Mouse (Mus musculus) R1 (cell line): ENCODE measurements around the gene Ripk4.

Source experiments
- DNase-seq: peaks from one replicate; pipeline ENCODE4 v3.0.0-alpha.2; 2018; ENCODE audit warnings: low read depth, low spot score

Ripk4 gene

DNA sequence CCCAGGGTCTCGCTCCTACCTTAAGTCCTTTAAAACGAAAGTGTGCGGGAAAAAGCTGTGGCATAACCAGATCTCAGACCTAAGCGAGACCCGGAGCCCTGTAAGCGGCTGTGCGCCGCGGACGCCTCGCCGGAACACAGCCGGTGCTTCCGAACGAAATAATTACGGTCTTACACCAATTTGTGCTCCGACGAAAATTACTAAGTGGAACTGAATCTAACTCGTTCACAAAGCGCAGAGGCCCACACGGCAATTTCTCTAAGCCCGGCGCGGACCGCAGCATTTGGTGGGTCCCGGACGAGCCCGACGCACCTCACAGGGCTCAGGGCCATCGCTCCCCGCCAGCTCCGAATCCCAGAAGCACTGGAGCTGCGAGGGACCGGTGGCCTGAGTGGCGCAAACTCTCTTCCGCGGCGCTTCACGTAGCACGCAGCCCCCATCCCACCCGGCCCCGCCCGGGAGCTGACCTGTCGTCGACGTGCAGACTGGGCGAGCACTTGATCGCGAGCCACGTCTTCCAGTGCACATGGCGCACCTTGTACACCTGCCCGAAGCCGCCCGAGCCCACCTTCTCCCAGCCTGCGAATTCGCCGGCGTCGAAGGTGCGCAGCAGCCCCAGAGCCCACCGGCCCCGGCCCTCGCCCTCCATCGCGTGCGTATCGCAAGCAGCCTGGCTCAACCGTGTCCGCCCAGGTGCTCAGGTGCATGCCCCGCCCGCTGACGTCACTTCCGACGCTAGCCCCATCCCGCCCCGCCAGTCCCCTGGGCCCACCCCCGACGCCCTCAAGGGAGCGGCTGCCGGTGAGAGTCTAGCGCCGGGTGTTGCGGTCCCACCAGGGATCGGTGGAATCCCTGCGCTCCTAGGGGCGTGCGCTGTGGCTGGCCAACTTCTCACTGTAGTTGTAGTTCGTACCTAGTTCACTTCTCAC is at the start of gene Ripk4:
Gene Ripk4, minus strand, starts transcription at position 727 of the 929 bp plus-strand sequence.
- peak; percentile 86 for DNase-seq

DNA sequence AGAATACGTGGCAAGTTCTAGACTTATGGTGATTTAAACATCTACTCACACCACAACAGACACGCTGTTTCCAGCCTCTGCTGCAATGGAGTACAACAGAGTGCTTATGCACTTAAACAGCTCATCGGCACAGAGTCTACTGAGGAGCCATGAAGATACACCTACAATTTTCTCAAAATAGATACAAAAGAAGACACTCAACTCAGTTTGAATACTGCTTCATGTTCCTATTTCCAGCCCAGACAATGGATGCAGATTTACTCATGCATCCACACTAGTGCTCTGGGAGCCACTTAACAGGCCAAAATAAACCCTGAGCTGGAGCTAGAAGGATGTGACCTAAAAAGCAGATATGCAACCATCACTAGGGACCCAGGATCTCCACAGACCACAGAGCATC is 45.3 kb upstream of the Ripk4 start:
- DNase-seq = no peak

- DNase-seq = no peak
These were observed 42.1 kb upstream of the Ripk4 start for GRCm38 (mm10) chr16:97805646-97806045.

DNA sequence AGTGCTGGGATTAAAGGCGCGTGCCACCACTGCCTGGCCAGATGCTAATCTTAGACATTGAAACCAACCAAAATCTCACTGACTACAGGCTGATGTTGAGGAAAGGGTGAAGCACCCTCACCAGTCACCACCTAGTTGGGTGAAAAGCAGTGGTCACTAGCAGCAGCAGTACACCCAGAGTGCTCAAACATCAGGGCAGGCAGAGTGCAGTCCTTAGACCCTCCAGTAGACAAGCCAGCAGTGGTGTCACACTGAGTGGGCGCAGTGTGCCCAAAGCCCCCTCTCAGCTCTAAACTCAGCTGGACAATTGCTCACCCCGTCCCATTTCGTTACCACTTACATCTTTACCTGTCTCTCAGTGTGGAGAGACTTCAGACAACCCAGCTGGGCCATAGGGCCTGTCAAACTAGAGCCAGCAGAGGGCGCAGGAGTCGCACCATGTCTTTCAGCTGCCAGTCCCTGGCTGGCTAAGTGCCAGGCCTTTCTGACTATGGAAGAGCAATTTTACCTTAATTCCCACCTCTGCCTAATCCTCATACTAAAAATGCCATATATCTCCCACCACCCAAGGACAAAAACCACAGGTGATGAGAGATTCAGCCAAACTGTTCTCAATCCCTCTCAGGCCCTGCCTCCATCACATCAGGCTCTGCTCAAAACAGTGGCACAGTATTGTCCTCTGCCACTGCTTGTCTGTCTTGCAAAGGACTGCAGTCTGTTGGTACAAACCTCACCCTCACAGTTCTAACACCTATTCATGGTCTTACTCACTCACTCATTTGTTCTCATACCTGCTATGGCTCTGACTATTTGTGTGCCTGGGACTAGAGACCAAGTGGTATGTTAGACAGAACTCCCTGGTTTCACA is 41.3 kb upstream of the Ripk4 start:
- peak; percentile 66 for DNase-seq

DNA sequence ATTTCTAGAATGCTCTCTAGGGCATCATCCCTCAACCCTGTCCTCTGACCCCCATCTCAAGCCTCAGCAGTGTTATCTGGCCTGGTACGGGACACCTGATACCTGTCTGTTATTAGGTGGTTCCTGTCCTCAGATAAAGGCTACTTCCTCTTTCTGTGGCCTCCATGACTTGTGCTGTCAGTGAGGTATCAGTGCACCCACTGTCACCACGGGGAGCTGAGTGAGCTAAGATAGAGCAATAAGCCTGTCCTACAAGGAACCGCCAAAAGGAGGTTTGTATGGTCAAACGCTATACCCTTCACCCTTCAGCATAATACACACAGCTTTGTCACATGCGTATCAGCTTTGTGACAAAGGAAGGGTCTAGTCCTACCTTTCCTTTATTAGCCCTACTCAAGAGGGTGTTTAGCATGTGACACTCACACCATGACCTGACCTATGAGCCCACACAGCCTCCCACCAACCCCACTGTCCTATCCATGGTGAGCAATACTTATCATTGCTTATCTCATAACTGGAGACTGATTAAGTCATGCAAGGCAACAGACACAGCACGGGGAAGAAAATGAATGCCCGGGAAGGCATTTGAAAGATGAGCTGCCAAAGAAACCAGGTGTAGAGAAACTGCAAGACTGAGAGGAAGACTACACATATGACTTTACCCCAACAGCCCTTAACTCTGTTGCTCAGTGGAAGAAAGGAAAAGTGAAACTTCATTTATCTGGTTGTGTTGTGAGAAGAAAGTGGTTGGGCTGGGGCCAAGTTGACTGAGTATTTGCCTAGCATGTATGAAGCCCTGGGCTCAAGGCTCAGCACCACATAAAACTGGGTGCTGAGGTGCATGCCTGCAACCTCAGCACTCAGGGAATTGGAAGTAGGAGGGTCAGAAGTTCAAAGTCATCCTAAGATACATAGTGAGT is 34.6 kb upstream of the Ripk4 start:
- DNase-seq = no peak

DNA sequence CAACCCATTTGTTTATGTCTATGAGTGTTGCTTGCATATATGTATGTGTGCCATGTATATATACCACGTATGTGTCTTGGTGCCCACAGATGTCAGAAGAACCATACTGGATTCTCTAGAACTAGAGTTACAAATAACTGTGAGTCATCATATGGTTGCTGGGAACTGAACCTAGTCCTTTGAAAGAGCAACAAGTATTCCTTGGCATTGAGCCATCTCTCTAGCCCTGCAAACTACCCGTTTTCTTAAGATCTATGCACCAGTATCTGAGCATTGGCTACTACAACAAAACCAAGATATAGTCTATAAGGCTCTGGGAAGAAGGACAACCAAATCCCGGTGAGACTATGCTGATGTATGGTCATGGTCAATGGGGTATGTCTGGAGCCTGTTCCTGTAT is 33.6 kb upstream of the Ripk4 start:
- DNase-seq = no peak

- DNase-seq = no peak
These were observed 30.7 kb upstream of the Ripk4 start for GRCm38 (mm10) chr16:97794256-97794655.

GRCm38 (mm10) chr16:97783057-97783456 is 19.5 kb upstream of the Ripk4 start:
- no peak for DNase-seq

- peak; percentile 92 for DNase-seq
These were observed 14.9 kb upstream of the Ripk4 start for GRCm38 (mm10) chr16:97778353-97779025.

DNA sequence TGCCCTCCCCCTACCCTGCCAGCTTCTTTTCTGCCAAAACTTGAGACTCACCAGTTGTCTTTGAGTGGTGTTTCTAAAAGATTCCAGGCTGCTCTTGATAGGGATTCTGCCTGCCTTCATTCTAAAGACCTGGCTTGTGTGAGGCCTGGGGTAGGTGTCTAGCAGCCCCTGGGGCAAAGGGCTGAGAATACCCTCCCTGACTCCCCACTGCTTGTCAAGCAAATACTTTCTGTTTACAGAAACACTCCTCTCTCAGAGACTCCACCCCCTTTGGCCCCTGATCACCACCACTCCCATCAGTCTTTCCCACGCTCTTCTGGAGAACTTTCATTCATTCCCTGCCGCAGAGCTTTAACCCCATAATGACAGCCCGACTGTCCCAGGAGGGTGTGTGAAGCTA is 2.9 kb upstream of the Ripk4 start:
- DNase-seq = peak; percentile 73

DNA sequence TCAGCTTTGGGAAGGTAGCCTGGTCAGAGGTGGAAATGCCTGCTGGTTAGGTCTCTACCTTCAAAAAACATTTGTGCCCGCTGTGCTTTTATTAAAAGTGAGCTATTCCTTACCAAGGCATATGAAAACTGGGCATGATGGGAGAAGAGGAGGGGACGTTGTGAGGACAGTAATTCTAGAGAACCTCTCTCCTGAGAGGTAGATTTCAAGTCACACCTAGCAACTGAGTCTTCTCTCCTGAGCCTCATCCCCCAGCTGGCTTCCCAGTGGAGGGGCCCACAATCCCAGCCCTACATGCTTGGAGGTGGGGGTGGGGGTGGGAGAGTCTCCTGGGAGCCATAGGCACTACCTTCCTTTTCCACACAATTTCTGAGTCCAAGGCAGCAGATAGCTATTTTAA is 1.0 kb upstream of the Ripk4 start:
- DNase-seq = no peak

DNA sequence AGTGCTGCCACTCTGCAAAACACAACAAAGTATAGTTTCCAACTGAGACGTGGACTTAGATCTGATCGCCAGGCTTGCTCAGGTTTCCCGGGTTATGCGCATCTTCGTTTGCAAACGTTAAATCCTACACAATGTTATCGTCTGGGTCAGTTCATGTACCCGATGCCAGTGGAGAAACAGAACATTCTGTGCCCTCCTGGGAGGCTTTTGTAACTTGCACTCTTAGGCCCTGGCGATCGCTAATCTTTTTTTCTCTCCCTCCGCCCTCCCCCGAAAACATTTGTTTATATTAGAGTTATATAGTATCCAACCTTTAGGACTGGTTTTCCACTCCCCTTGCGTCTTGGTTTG is 378 bp upstream of the Ripk4 start:
- DNase-seq = no peak

DNA sequence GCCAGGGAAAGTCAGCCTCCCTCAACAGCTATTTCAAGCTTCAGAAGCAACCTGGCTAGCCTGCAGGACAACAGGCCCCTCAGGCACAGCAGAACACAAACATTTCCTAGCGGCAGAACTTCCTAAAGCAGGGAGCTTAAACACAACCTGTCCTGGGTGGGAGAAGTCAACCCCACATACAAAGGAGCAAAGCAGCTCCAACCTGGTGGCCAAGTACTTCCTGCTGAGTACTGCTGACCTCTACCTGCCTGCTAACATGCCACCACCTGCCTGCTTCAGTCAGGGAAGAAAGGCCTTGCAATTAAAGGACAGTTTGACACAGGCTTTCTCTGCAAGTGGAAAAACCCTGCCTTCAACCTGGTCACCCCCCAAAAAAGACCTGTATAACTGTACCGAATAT is 1.8 kb downstream of the Ripk4 start:
- no peak for DNase-seq

- no peak for DNase-seq
These were observed 3.9 kb downstream of the Ripk4 start for GRCm38 (mm10) chr16:97759681-97760080.

DNA sequence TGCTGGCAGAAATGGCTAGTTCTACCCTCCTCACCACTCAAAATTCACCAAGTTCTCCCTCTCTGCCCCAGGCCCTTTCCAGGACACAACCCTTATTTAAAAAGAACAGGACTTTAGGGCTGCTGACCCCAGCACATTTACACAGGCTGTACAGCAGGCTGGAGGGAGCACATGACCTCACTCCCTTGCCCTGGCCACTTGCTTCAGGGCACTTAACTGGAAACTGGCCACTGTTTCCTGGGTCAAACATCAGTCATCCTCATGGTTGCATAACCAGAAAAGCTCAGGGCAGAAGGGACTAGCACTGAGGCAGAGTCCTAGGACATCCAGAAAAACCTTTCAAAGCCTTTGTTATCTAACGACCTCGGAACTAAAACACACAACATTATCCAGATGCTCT is 5.3 kb downstream of the Ripk4 start:
- no peak for DNase-seq

DNA sequence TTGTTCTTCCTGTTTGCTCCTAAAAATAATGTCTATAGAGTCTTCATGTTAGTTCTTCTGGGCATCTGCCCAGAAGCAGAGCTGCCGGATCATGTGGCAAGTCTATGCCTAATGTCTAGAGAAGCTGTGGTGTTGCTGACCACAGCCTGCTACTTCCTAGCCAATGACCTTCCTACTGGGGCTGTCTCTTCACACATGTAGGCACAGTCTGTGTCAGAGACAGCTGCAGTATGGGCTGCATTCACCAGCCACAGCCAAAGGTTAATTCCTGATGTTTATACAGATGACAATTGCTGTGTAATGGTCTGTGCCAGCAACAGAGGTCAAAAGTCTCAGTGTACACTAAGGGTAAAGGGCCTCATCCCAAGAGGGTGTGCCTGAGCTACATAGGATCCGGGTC is 7.1 kb downstream of the Ripk4 start:
- DNase-seq = no peak

GRCm38 (mm10) chr16:97752316-97752941 is 11.2 kb downstream of the Ripk4 start:
- DNase-seq = no peak

GRCm38 (mm10) chr16:97751884-97752283 is 11.7 kb downstream of the Ripk4 start:
- DNase-seq = no peak

DNA sequence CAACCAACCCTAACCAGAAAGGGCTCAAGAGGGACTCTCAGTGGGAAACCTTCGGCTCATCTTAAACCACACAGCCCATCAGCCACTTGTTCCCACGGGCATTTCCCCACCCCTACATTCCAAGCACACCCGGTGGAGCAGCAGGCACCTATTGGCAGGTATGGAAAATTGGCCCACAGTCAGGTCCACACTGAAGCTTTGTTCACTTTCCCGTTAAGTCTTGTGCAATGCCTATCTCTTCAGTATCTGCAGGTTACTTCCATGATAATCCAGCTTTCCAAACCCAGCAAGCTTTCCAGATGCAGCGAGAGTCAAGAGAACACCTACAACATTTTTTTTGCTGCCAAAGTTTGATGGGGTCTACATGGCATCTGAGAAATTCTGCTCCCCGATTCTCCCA is 15.2 kb downstream of the Ripk4 start:
- DNase-seq = no peak

- DNase-seq = no peak
These were observed 25.6 kb downstream of the Ripk4 start for GRCm38 (mm10) chr16:97738030-97738429.

DNA sequence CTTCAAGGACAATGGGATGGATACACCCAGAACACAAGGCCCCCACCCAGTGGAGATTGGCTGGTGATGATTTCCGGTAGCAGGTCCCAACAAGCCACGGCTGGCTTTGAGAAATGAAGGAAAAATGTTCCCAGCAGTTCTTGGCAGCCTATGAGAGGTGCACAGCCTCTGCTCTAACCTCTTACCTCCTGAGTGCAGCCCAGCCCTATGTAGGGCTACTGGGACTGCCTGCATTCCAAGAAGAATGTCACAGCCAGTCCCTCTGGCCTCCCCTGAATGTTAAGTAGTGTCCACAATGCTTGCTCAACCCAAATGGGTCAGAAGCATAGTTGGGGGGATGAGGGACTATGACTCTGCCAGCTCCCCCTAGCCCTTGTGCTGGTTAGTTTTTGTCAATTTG is 27.0 kb downstream of the Ripk4 start:
- DNase-seq = no peak
